Mouse (Mus musculus) heart, adult 2 months (tissue): Measurements from ENCODE around the gene Map2k6.

Experiments
- CTCF ChIP-seq: fragments of 200-600 bp; IDR thresholded peaks from 2 replicates; pipeline ENCODE4 v1.8.1; 2022; ENCODE audit warnings: antibody characterized with exemption, mild to moderate bottlenecking, moderate library complexity
- EP300 ChIP-seq: fragments of 200-500 bp; IDR thresholded peaks from 2 replicates; pipeline ENCODE4 v1.6.1; 2011; ENCODE audit warnings: low read depth, low read length, control low read depth; ENCODE audit not compliant: insufficient read depth
- POLR2A ChIP-seq: fragments of 200-500 bp; IDR thresholded peaks from 2 replicates; pipeline ENCODE4 v1.6.1; 2011; ENCODE audit warnings: mild to moderate bottlenecking, low read depth, low read length, control low read depth; ENCODE audit not compliant: insufficient read depth

- no peak for TF ChIP-seq CTCF
- no peak for TF ChIP-seq POLR2A
- TF ChIP-seq EP300: no peak
Observed at GRCm38 (mm10) chr11:110460480-110460879, 61.6 kb downstream of the Map2k6 start.
